Mouse (Mus musculus): ENCODE measurements at regions not wholly inside any gene's neighbourhood (a gene's known extent, or its start where the extent isn't known, plus 50 kb on each side); places are given as distances from the start of the nearest gene placed in this dataset.
"Not testable (repeated sequence)": the region's sequence is repeated elsewhere in the genome, so short reads cannot be mapped to it uniquely, and the experiment has no call there.

- DNase-seq (ENCODE audit: low spot score); intact Hi-C loops (cut with DNase I): not testable (repeated sequence)
Observed at GRCm38 (mm10) chr3:59563486-59564006, 166.0 kb upstream of the Gm5538 start.

- intact Hi-C loops (cut with DNase I) = no loop called here
- no peak for DNase-seq (ENCODE audit: low spot score)
Observed at GRCm38 (mm10) chr3:59542621-59543020, 187.0 kb upstream of the Gm5538 start.

GRCm38 (mm10) chr3:59540547-59540946 lies 189.0 kb upstream of the Gm5538 start:
- DNase-seq (ENCODE audit: low spot score); intact Hi-C loops (cut with DNase I): not testable (repeated sequence)

- intact Hi-C loops (cut with DNase I); DNase-seq (ENCODE audit: low spot score): not testable (repeated sequence)
Observed at GRCm38 (mm10) chr3:59539893-59540292, 189.7 kb upstream of the Gm5538 start.

GRCm38 (mm10) chr3:59531311-59531834 lies 187.2 kb upstream of the Igsf10 start:
- intact Hi-C loops (cut with DNase I) = no loop called here

GRCm38 (mm10) chr3:59530592-59531310 lies 186.6 kb upstream of the Igsf10 start:
- no peak for DNase-seq (ENCODE audit: low spot score)
- intact Hi-C loops (cut with DNase I) = no loop called here

More at GRCm38 (mm10) chr3:59531311-59531834, 187.2 kb upstream of the Igsf10 start:
- DNase-seq (ENCODE audit: low spot score) = no peak

GRCm38 (mm10) chr3:59520766-59521165 lies 176.6 kb upstream of the Igsf10 start:
- no peak for DNase-seq (ENCODE audit: low spot score)
- intact Hi-C loops (cut with DNase I) = no loop called here

- intact Hi-C loops (cut with DNase I) = no loop called here
- no peak for DNase-seq (ENCODE audit: low spot score)
Observed at GRCm38 (mm10) chr3:59478095-59478494, 133.9 kb upstream of the Igsf10 start.

- intact Hi-C loops (cut with DNase I) = no loop called here
- DNase-seq (ENCODE audit: low spot score) = no peak
Observed at GRCm38 (mm10) chr3:59477441-59478061, 133.4 kb upstream of the Igsf10 start.

GRCm38 (mm10) chr3:59468956-59469355 lies 124.8 kb upstream of the Igsf10 start:
- no peak for DNase-seq (ENCODE audit: low spot score)
- intact Hi-C loops (cut with DNase I) = no loop called here

- intact Hi-C loops (cut with DNase I) = no loop called here
- no peak for DNase-seq (ENCODE audit: low spot score)
Observed at GRCm38 (mm10) chr3:59462341-59463158, 118.4 kb upstream of the Igsf10 start.

GRCm38 (mm10) chr3:59456938-59457337 lies 112.7 kb upstream of the Igsf10 start:
- no peak for DNase-seq (ENCODE audit: low spot score)
- intact Hi-C loops (cut with DNase I) = no loop called here

GRCm38 (mm10) chr3:59451084-59451483 lies 106.9 kb upstream of the Igsf10 start:
- no peak for DNase-seq (ENCODE audit: low spot score)
- intact Hi-C loops (cut with DNase I) = no loop called here

GRCm38 (mm10) chr3:59423621-59424020 lies 79.4 kb upstream of the Igsf10 start:
- intact Hi-C loops (cut with DNase I) = no loop called here
- no peak for DNase-seq (ENCODE audit: low spot score)

- DNase-seq (ENCODE audit: low spot score) = no peak
- intact Hi-C loops (cut with DNase I) = no loop called here
Observed at GRCm38 (mm10) chr3:59409131-59409530, 64.9 kb upstream of the Igsf10 start.

- DNase-seq (ENCODE audit: low spot score) = no peak
- intact Hi-C loops (cut with DNase I) = no loop called here
Observed at GRCm38 (mm10) chr3:59406035-59406434, 61.8 kb upstream of the Igsf10 start.

- DNase-seq (ENCODE audit: low spot score) = peak; percentile 71
- intact Hi-C loops (cut with DNase I) = no loop called here
Observed at GRCm38 (mm10) chr3:59401856-59402255, 57.7 kb upstream of the Igsf10 start.

- DNase-seq (ENCODE audit: low spot score) = no peak
- intact Hi-C loops (cut with DNase I) = no loop called here
Observed at GRCm38 (mm10) chr3:59401425-59401824, 57.2 kb upstream of the Igsf10 start.

Measured in heart, postnatal 25 days (tissue).